Mouse (Mus musculus): ENCODE data around the gene St3gal3. TPM values are rescaled to one million over a fixed set of nuclear protein-coding genes. Genes with fewer than 3 reads are reported as not detected.

St3gal3 gene
- polyA plus RNA-seq, 1 experiment: 19.7 TPM

DNA sequence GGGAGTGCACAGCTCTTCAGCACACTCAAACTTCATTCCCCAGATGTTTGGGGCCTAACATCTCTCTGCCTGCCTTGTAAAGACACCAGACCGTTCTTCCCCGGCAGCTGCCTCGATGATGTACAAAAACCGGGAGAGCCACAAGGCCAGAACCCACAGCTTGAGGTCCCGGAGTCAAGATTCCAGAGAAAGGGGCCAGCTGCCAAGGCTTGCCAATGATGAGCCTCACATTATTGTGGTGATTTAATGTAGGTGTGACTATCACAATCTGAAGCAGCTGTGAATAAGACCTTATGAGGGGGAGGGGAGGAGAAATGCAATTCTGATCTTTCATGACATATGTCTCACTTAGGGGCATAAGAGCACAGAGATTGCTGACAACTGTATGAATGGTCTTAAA is 104.4 kb downstream of the St3gal3 start:
- TF ChIP-seq GATA1 (IDR thresholded peaks at IDR 0.05; ENCODE audit: low read length): no peak

DNA sequence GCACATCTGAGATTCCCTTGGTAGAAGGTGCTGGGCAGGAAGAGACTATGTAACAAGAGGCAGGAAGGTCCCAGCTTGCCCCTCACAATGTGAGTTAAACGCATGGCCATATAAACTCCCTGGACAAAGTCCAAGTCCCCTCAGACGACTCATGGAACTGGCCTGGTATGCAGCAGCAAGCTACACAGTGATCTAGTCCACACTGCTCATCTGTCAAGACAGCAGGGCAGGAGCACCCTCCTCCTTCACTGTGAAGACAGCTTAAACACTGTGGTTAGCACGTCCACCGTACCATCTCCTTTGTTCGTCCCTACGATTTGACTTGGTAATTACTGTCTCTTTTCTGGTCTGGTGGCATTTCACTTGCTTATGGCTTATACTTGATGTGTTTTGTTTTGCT is 104.8 kb downstream of the St3gal3 start:
- TF ChIP-seq GATA1 (IDR thresholded peaks at IDR 0.05; ENCODE audit: low read length): no peak

DNA sequence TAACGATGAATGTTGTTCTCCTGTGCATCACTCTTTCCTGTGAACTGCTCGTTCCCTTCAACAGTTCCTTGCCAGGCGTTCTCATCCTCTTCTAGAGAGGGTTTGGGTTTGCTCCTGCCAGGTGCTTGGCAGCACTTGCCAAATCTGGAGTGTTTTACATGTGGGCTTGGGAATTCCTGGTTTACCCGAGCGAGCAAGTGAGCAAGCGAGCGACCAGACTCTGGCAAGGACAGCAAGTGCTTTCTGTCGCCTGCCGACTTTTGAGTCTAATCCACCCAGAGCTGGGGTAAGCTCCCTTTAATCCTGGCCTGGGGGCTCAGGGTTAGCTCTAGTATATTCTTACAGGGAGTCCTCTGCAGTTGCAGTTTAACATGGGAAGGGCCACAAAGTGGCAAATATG is 105.7 kb downstream of the St3gal3 start:
- no peak for TF ChIP-seq GATA1 (IDR thresholded peaks at IDR 0.05; ENCODE audit: low read length)

DNA sequence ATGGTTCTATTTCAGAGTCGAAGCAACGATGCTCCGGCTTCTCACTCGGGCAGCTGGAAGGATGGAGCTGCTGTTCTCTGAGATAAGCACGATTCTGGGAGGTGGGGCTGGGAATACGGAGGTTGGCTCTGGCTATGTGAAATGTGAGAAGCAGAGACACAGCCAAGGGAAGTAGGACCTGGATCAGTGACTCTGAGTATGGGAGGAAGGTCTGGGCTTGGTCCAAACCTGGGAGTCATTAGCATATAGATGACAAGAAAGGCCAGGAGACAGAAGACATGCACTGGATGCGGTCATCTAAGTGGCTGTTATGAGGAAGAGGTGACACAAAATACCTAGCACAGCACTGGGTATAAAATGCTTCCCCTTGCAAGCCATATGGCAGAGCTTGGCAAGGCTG is 108.8 kb downstream of the St3gal3 start:
- no peak for TF ChIP-seq GATA1 (IDR thresholded peaks at IDR 0.05; ENCODE audit: low read length)

DNA sequence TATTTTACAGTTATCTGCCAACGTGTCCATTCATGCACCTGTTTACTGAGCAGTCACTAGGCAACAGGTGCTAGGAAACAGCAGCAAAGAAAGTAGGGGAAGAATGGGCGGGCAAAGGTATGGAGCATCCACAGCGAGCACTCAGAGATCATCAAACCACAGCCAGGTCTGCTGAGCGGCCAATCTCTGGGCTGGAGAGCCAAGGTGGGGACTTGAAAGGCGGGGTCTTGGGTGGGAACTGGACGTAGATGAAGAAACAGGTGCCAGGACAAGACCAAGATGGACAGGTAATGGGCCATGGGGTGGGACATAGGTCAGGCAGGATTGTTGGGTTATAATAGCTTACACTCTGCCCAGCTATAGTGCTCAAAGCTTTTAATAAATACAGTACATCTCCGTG is 109.3 kb downstream of the St3gal3 start:
- TF ChIP-seq GATA1 (IDR thresholded peaks at IDR 0.05; ENCODE audit: low read length): no peak

DNA sequence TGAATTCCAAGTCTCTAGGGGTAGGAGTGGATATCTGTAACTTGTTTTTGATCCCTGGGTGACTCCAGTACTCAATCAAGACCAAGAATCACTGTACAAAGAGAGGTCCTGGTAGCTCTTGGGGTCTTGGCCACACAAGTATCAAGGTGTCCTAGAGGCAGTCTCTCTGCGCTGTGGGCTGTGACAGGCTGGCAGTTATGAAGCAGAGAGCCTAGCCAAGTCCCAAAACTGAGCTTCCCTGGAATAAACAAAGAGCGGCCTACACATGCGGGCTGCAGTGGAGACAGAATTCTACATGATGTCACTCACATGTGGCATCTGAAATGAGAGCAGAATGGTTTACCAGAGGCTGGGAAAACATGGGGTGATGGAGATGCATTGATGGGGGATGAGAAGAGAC is 111.9 kb downstream of the St3gal3 start:
- no peak for TF ChIP-seq GATA1 (IDR thresholded peaks at IDR 0.05; ENCODE audit: low read length)

DNA sequence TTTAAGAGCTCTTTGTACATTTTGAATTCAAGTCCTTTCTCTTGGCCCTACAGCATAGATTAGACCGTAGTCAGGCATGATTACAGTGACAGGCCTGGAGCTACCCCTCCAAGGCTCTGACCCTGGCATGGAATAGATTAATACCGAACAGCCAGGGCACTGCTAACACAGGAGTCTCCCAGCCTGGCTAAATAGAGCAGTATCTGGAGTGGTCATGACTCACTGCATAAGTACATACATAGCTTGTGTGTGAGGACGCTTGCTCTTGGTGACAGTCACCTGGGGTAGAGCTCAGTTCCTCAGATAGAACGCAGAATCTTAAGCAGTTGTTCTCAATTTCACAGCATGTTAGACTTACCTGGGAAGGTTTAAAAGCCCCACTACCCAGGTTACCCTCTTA is 112.3 kb downstream of the St3gal3 start:
- no peak for TF ChIP-seq GATA1 (IDR thresholded peaks at IDR 0.05; ENCODE audit: low read length)

DNA sequence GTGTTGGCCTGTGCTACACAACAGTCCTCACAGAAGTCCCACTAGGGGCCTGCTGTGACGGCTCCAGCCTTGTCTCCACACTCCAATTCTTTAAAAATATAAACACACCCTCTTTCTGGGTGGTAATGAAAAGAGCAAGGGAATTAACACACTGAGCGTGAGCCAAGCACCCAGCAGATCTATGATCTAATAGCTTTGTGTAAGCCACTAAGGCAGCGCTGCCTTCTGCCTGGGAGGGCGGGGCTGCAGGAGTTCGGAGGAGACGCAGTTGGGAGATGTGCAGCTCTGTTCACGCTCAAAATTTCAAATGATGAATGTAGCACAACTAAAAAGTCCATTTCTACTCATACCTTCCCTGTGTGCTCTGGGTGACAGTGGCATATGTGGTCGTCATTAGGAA is 115.1 kb downstream of the St3gal3 start:
- no peak for TF ChIP-seq GATA1 (IDR thresholded peaks at IDR 0.05; ENCODE audit: low read length)

DNA sequence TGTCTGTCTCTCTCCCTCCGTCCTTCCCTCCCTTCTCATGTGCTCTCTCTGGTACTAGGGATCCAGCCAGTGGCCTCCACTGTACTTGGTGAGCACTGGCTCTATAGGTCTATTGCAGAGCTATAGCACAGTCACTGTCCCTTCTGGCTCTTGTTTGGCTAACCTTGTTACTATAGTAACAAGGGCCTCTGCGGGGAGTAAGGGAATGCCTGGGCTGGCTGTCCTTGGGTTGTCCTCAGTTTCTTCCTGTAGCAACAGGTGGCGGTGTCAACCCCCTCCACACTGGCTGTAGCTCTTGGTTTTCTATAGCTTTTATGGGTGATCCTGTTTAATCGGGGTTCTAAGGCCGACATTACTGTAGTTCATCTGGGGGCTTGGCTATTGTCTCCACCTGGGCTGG is 115.5 kb downstream of the St3gal3 start:
- no peak for TF ChIP-seq GATA1 (IDR thresholded peaks at IDR 0.05; ENCODE audit: low read length)

DNA sequence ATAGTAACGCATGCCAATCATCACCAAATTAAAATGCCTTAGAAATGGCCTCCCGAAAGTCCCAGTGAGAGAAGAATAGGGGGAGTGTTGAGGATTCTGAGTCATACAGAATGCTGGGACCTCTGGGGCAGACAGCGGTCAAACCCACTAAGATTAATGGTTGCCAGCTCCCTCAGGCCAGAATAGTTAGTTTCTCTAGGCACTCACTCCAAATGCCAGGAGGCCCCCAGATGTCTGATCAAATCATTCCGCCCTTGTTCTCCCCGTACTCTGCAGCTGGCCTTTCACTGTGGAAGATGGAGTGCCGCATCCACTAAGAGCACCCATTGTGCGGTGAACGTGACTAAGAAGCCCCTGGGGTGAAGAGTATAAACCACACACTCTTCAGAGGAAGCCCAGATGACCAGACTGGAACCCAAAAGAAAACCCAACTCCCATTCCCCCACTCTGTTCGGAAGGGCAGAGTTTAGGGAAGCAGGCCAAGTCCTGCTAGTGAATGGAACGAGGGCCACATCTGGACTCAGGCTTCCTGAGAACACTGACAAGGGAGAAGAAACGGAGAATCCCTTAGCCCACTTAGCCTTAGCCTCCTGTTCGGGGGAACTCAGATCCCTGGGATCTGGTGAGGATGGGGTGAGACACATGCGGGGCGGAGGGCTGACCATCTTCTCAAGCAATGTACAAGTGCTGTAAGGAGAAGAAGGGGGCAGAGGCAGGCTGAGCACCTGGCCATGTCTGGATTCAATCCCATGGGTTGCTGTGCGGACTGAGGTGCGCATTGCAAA is 117.5 kb downstream of the St3gal3 start:
- no peak for TF ChIP-seq GATA1 (IDR thresholded peaks at IDR 0.05; ENCODE audit: low read length)

DNA sequence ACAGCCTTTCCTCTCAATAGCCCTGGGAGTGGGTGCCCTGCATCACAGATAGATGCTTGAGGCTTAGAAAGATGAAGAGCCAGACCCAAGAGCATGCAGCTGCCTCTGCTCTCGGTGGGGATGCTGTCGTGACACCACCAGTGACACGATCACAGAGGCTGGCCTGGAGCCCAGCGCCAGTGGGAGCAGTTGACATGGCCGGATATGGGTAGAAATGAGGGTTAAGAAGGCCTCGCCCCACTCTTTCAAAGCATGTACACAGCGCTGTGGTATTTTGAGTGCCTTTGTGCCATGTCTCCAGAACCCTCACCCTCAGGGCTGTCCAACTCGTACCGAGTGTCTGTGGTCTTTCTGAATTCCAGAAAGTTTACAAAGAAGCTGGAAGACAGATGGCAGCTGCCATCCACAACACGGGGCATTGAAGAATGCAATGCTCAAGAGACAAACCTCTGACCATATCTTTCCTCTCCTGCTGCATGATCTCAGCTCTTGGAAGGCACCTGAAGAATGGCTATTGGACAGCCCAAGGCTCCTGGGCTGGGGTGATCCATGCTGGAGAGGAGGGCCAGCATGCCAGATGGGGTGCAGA is 118.3 kb downstream of the St3gal3 start:
- no peak for TF ChIP-seq GATA1 (IDR thresholded peaks at IDR 0.05; ENCODE audit: low read length)

DNA sequence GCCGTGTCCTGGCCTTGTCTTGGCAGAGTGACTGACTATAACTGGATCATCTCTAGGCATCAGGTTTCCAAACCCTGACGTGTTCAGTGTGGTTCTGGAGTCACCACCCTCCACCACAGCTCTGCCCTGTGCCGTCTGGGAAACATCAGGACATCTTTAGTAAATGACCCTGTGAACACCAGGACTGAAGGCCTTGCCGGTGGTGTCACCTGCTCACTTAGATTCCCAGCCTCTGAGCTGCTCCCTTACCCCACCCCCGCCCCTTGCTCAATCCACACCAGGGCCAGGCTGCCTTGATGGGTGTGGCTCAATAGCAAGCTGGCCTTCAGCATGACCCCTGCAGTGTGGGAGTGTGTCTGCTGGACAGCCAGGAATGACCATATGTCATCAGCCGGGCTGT is 119.1 kb downstream of the St3gal3 start:
- no peak for TF ChIP-seq GATA1 (IDR thresholded peaks at IDR 0.05; ENCODE audit: low read length)

DNA sequence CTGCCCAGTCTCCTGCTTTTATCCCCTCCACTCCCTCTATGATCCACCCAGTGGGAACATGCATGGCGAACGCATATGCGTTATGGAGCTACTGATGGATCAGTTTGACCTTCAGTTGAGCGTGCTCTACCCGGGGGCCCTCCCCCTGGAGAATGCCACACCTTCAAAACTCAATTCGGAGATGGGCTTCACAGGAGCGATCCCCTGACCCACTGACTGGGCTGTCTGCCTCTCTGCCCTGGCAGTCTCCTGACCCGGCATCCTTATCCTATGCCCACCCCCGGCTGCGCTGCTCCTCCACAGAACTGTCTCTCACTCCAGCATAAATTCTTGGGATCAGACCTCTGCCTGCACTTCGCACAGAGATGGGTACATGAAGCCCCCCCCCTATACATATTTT is 119.6 kb downstream of the St3gal3 start:
- TF ChIP-seq GATA1 (IDR thresholded peaks at IDR 0.05; ENCODE audit: low read length): no peak

DNA sequence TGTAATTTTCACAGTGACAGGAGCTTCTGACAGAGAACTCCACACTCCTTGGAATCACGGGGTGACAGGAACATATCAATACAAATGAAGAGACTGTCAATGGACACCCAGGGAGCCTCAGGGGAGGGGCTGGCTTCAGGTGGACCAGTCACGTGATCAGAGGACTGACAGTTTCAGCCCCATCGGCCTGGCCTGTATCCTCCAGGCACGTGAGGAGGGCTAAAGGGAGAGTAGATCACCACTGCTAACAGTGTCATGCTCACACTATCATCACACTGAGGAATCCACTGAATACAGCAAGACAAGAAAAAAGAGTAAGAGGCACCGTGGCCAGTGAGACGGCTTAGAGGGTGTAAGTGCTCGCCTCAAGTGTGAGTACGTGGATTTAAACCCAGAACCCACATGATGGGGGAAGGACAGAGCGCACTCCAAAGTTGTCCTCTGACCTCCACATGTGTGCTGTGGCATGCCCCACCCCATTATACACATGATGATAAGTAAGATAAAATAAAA is 124.0 kb downstream of the St3gal3 start:
- TF ChIP-seq GATA1 (IDR thresholded peaks at IDR 0.05; ENCODE audit: low read length): no peak

DNA sequence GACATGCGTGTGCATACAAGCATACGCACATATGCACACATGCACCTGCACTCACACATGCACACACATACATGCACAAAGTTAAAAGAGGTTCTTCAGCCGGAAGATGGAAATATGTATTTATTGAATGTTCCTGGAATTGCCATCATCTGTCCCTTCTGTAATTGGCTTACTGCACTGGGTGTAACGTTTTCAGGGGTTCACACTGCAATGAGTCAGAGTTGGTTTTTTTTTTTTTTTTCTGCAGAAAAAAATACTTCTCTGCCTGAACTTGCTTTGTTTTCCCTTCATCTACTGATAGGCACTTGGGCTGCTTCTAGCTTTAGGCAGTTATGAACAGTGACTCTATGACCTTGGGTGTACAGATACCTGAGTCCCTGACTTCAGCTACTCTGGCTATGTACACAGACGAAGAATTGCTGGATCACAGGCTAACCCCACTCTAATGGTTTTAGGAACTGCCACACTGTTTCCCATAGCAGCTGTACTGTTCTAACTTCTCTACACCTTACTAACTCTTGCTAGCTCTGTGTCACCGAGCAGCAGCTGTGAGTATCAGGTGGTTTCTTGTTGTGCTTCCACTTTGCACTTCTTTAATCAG is 126.2 kb downstream of the St3gal3 start:
- TF ChIP-seq GATA1 (IDR thresholded peaks at IDR 0.05; ENCODE audit: low read length): no peak

DNA sequence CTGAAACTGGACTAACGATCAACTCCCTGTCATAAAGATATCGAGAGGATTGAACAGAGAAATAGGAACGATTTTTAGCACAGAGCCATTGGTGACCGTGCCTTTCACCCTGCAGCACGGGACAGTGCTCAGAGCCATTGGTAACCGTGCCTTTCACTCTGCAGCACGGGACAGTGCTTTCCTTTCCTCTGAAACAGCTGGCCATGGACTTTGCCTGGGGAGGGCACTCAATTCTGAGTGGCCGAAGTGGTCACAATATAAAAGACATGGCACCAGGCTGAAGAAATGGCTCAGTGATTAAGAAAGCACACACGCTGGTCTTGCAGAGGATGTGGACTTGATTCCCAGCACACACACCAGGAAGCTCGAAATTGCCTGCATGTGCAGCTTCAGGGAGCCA is 133.4 kb downstream of the St3gal3 start:
- no peak for TF ChIP-seq GATA1 (IDR thresholded peaks at IDR 0.05; ENCODE audit: low read length)
